Mouse (Mus musculus): Measurements from ENCODE around the gene Akap4. TPM values are rescaled to one million over a fixed set of nuclear protein-coding genes. Genes with fewer than 3 reads are reported as not detected.

The Akap4 gene
- polyA plus RNA-seq, 1 experiment from 2014 or later: not detected

Other genes with a start within 250 kb of the Akap4 start
- not detected in 2 replicates for gene Ccnb3, start 25.9 kb upstream of the Akap4 start, polyA plus RNA-seq (2016; fragmentation: Nextera tagmentation; extraction: Ambion mirVana)